Mouse (Mus musculus): ENCODE measurements around the gene 1700001K19Rik. TPM values are rescaled to one million over a fixed set of nuclear protein-coding genes. Genes with fewer than 3 reads are reported as not detected.
"Not testable (repeated sequence)": the region's sequence is repeated elsewhere in the genome, so short reads cannot be mapped to it uniquely, and the experiment has no call there.

1700001K19Rik gene
- polyA plus RNA-seq, 1 experiment, result not detected

GRCm38 (mm10) chr12:110699171-110699547 lies 16.7 kb upstream of the 1700001K19Rik start:
- Histone ChIP-seq H3K4me1 (ENCODE audit: control insufficient read depth, insufficient read depth, low read length) (peaks cover 4% of the 10 kb centered on the region), H3K4me3 (replicated peaks; ENCODE audit: control insufficient read depth, low read depth, low read length) (no peak overlapping the region), H3K27ac (ENCODE audit: control insufficient read depth, insufficient read depth, low read depth, low read length, poor library complexity) (peak overlapping the region; percentile 76)
- WGBS, result 32% methylated on average over 2 of the region's 2 CpGs
- TF ChIP-seq POLR2A (IDR thresholded peaks at IDR 0.05; ENCODE audit: borderline replicate concordance, control insufficient read depth, low read depth, low read length), result no peak
- TF ChIP-seq CTCF (IDR thresholded peaks at IDR 0.05; ENCODE audit: control insufficient read depth, insufficient read depth, low read length), result no peak

- 11% methylated on average over 15 of the region's 15 CpGs for WGBS
- peaks cover 4% of the 10 kb centered on the region for H3K4me1 ChIP-seq (ENCODE audit: control insufficient read depth, insufficient read depth, low read length)
- H3K4me3 ChIP-seq (replicated peaks; ENCODE audit: control insufficient read depth, low read depth, low read length), result no peak overlapping the region
- TF ChIP-seq CTCF (IDR thresholded peaks at IDR 0.05; ENCODE audit: control insufficient read depth, insufficient read depth, low read length) (no peak), POLR2A (IDR thresholded peaks at IDR 0.05; ENCODE audit: borderline replicate concordance, control insufficient read depth, low read depth, low read length) (no peak)
- peak overlapping the region; percentile 76 for H3K27ac ChIP-seq (ENCODE audit: control insufficient read depth, insufficient read depth, low read depth, low read length, poor library complexity)
Observed at GRCm38 (mm10) chr12:110698523-110699170, 16.2 kb upstream of the 1700001K19Rik start.

GRCm38 (mm10) chr12:110698080-110698479 lies 15.7 kb upstream of the 1700001K19Rik start:
- WGBS, result 54% methylated on average over 1 of the region's 1 CpGs
- Histone ChIP-seq H3K27ac (ENCODE audit: control insufficient read depth, insufficient read depth, low read depth, low read length, poor library complexity) (peak overlapping the region; percentile 21), H3K4me1 (ENCODE audit: control insufficient read depth, insufficient read depth, low read length) (peaks cover 4% of the 10 kb centered on the region), H3K4me3 (replicated peaks; ENCODE audit: control insufficient read depth, low read depth, low read length) (no peak overlapping the region)
- TF ChIP-seq CTCF (IDR thresholded peaks at IDR 0.05; ENCODE audit: control insufficient read depth, insufficient read depth, low read length), result no peak
- TF ChIP-seq POLR2A (IDR thresholded peaks at IDR 0.05; ENCODE audit: borderline replicate concordance, control insufficient read depth, low read depth, low read length), result no peak

- TF ChIP-seq POLR2A (IDR thresholded peaks at IDR 0.05; ENCODE audit: borderline replicate concordance, control insufficient read depth, low read depth, low read length) (no peak), CTCF (IDR thresholded peaks at IDR 0.05; ENCODE audit: control insufficient read depth, insufficient read depth, low read length) (no peak)
- Histone ChIP-seq H3K4me1 (ENCODE audit: control insufficient read depth, insufficient read depth, low read length) (peaks cover 4% of the 10 kb centered on the region), H3K4me3 (replicated peaks; ENCODE audit: control insufficient read depth, low read depth, low read length) (no peak overlapping the region), H3K27ac (ENCODE audit: control insufficient read depth, insufficient read depth, low read depth, low read length, poor library complexity) (no peak overlapping the region)
- 38% methylated on average over 5 of the region's 5 CpGs for WGBS
Observed at GRCm38 (mm10) chr12:110697457-110697856, 15.0 kb upstream of the 1700001K19Rik start.

GRCm38 (mm10) chr12:110696975-110697400 lies 14.6 kb upstream of the 1700001K19Rik start:
- peaks cover 4% of the 10 kb centered on the region for H3K4me1 ChIP-seq (ENCODE audit: control insufficient read depth, insufficient read depth, low read length)
- H3K4me3 ChIP-seq (replicated peaks; ENCODE audit: control insufficient read depth, low read depth, low read length), result peak overlapping the region; percentile 80
- H3K27ac ChIP-seq (ENCODE audit: control insufficient read depth, insufficient read depth, low read depth, low read length, poor library complexity), result peak overlapping the region; percentile 78
- 38% methylated on average over 9 of the region's 9 CpGs for WGBS
- TF ChIP-seq POLR2A (IDR thresholded peaks at IDR 0.05; ENCODE audit: borderline replicate concordance, control insufficient read depth, low read depth, low read length) (no peak), CTCF (IDR thresholded peaks at IDR 0.05; ENCODE audit: control insufficient read depth, insufficient read depth, low read length) (no peak)

GRCm38 (mm10) chr12:110696173-110696974 lies 14.0 kb upstream of the 1700001K19Rik start:
- Histone ChIP-seq H3K4me3 (replicated peaks; ENCODE audit: control insufficient read depth, low read depth, low read length) (peak overlapping the region; percentile 86), H3K4me1 (ENCODE audit: control insufficient read depth, insufficient read depth, low read length) (peaks cover 4% of the 10 kb centered on the region), H3K27ac (ENCODE audit: control insufficient read depth, insufficient read depth, low read depth, low read length, poor library complexity) (peak overlapping the region; percentile 93)
- TF ChIP-seq POLR2A (IDR thresholded peaks at IDR 0.05; ENCODE audit: borderline replicate concordance, control insufficient read depth, low read depth, low read length), result peak; percentile 100
- TF ChIP-seq CTCF (IDR thresholded peaks at IDR 0.05; ENCODE audit: control insufficient read depth, insufficient read depth, low read length), result no peak
- under 1% methylated on average over 89 of the region's 89 CpGs for WGBS

GRCm38 (mm10) chr12:110695676-110696171 lies 13.3 kb upstream of the 1700001K19Rik start:
- Histone ChIP-seq H3K27ac (ENCODE audit: control insufficient read depth, insufficient read depth, low read depth, low read length, poor library complexity) (peak overlapping the region; percentile 93), H3K4me1 (ENCODE audit: control insufficient read depth, insufficient read depth, low read length) (peaks cover 4% of the 10 kb centered on the region), H3K4me3 (replicated peaks; ENCODE audit: control insufficient read depth, low read depth, low read length) (peak overlapping the region; percentile 86)
- TF ChIP-seq POLR2A (IDR thresholded peaks at IDR 0.05; ENCODE audit: borderline replicate concordance, control insufficient read depth, low read depth, low read length), result no peak
- no peak for TF ChIP-seq CTCF (IDR thresholded peaks at IDR 0.05; ENCODE audit: control insufficient read depth, insufficient read depth, low read length)
- under 1% methylated on average over 54 of the region's 55 CpGs for WGBS

GRCm38 (mm10) chr12:110693378-110693777 lies 11.0 kb upstream of the 1700001K19Rik start:
- H3K27ac ChIP-seq (ENCODE audit: control insufficient read depth, insufficient read depth, low read depth, low read length, poor library complexity); H3K4me1 ChIP-seq (ENCODE audit: control insufficient read depth, insufficient read depth, low read length); H3K4me3 ChIP-seq (replicated peaks; ENCODE audit: control insufficient read depth, low read depth, low read length): not testable (repeated sequence)
- WGBS, result 84% methylated on average over 5 of the region's 5 CpGs
